Mouse (Mus musculus) hindbrain, embryonic 12.5 days (tissue): ENCODE results near the gene Umod. TPM values are rescaled to one million over a fixed set of nuclear protein-coding genes. Genes with fewer than 3 reads are reported as not detected.
A peak's percentile ranks its signal among the peaks of the same experiment; 100 is the strongest.

Source experiments
- ATAC-seq: fragments of 200-750 bp; cut with Nextera tagmentation; 2 replicates; pipeline ENCODE4 v1.8.0; 2017; ENCODE audit warnings: moderate TSS enrichment; ENCODE audit not compliant: low FRiP score
- H3K27ac ChIP-seq: fragments of 300-500 bp; sonication (generic); 2 replicates; pipeline ENCODE4 v1.5.1; 2016; ENCODE audit warnings: mild to moderate bottlenecking
- H3K27me3 ChIP-seq: fragments of 300-500 bp; sonication (generic); 2 replicates; pipeline ENCODE4 v1.6.1; 2016; ENCODE audit warnings: mild to moderate bottlenecking
- H3K36me3 ChIP-seq: fragments of 300-500 bp; sonication (generic); 2 replicates; pipeline ENCODE4 v1.6.1; 2016; ENCODE audit warnings: mild to moderate bottlenecking
- H3K4me1 ChIP-seq: fragments of 300-500 bp; sonication (generic); 2 replicates; pipeline ENCODE4 v1.6.1; 2016
- H3K4me2 ChIP-seq: fragments of 300-500 bp; sonication (generic); replicated peaks from 2 replicates; pipeline ENCODE4 v1.6.1; 2016; ENCODE audit warnings: mild to moderate bottlenecking
- H3K4me3 ChIP-seq: fragments of 300-500 bp; sonication (generic); 2 replicates; pipeline ENCODE4 v1.5.1; 2016; ENCODE audit warnings: mild to moderate bottlenecking
- H3K9ac ChIP-seq: fragments of 300-500 bp; sonication (generic); 2 replicates; pipeline ENCODE4 v1.6.1; 2016; ENCODE audit warnings: mild to moderate bottlenecking, moderate library complexity
- H3K9me3 ChIP-seq: fragments of 300-500 bp; sonication (generic); replicated peaks from 2 replicates; pipeline ENCODE4 v1.6.1; 2016; ENCODE audit warnings: mild to moderate bottlenecking
- WGBS: fragments of 180-500 bp; shearing (Covaris S2); methylation state at CpG from one replicate; pipeline ENCODE4 v1.1.7; 2016; 5-methylcytosine and 5-hydroxymethylcytosine counted together
- polyA plus RNA-seq: library from polyadenylated mRNA; unstranded; fragments of >200 nt; fragmentation: Nextera tagmentation; extraction: Ambion mirVana; gene quantifications from 2 replicates; pipeline ENCODE4 v1.2.1, GENCODE M21; 2016

Umod gene
- polyA plus RNA-seq, result not detected in 2 replicates

GRCm38 (mm10) chr7:119479256-119479655 is at the start of gene Umod:
Umod (minus strand) TSS chr7:119479282.
- H3K9ac ChIP-seq, result no peak within 1 kb of the TSS
- H3K4me2 ChIP-seq, result no peak within 1 kb of the TSS
- no peak within 1 kb of the TSS for H3K4me3 ChIP-seq
- no peaks in the 10 kb centered on the region for H3K9me3 ChIP-seq
- no peaks in the 10 kb centered on the region for H3K27me3 ChIP-seq
- H3K4me1 ChIP-seq, result no peaks in the 10 kb centered on the region
- H3K36me3 ChIP-seq, result no peaks in the 10 kb centered on the region
- no peak for ATAC-seq
- no peak within 1 kb of the TSS for H3K27ac ChIP-seq

DNA sequence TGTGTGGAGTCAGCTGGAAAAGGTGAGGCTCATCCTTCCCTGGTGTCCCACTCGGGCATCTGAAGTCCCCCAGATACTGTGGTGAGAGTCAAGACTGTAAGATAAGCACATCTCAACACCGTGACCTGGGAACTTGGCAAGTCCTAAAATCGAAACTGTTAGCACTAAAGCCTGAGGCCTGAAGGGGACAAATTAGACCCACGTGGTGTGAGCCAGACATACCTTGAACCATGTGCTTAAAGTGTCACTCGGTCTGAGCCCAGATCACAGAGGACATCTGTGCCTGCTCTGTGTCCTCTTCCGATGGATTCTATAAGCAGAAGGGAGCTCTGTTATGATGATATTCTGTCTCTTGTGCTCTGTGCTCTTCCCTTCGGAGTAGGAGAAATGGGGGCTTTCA is 49.5 kb upstream of the Umod start:
- H3K4me1 ChIP-seq, result no peaks in the 10 kb centered on the region
- H3K36me3 ChIP-seq, result no peaks in the 10 kb centered on the region
- H3K27ac ChIP-seq, result no peak overlapping the region
- ATAC-seq, result no peak
- H3K4me3 ChIP-seq, result no peak overlapping the region
- H3K9me3 ChIP-seq, result no peaks in the 10 kb centered on the region
- no peak overlapping the region for H3K9ac ChIP-seq
- 83% methylated on average over 7 of the region's 7 CpGs for WGBS
- no peaks in the 10 kb centered on the region for H3K27me3 ChIP-seq
- no peak overlapping the region for H3K4me2 ChIP-seq

GRCm38 (mm10) chr7:119527548-119527947 is 48.5 kb upstream of the Umod start:
- no peak overlapping the region for H3K4me3 ChIP-seq
- WGBS, result 78% methylated on average over 2 of the region's 2 CpGs
- H3K36me3 ChIP-seq, result no peaks in the 10 kb centered on the region
- no peak for ATAC-seq
- H3K4me1 ChIP-seq, result no peaks in the 10 kb centered on the region
- no peaks in the 10 kb centered on the region for H3K27me3 ChIP-seq
- no peak overlapping the region for H3K4me2 ChIP-seq
- H3K27ac ChIP-seq, result no peak overlapping the region
- no peaks in the 10 kb centered on the region for H3K9me3 ChIP-seq
- no peak overlapping the region for H3K9ac ChIP-seq

GRCm38 (mm10) chr7:119527135-119527534 is 48.1 kb upstream of the Umod start:
- ATAC-seq, result no peak
- no peak overlapping the region for H3K4me2 ChIP-seq
- WGBS, result 96% methylated on average over 1 of the region's 1 CpGs
- H3K9ac ChIP-seq, result no peak overlapping the region
- H3K4me3 ChIP-seq, result no peak overlapping the region
- no peaks in the 10 kb centered on the region for H3K4me1 ChIP-seq
- no peaks in the 10 kb centered on the region for H3K9me3 ChIP-seq
- H3K36me3 ChIP-seq, result no peaks in the 10 kb centered on the region
- H3K27me3 ChIP-seq, result no peaks in the 10 kb centered on the region
- no peak overlapping the region for H3K27ac ChIP-seq

DNA sequence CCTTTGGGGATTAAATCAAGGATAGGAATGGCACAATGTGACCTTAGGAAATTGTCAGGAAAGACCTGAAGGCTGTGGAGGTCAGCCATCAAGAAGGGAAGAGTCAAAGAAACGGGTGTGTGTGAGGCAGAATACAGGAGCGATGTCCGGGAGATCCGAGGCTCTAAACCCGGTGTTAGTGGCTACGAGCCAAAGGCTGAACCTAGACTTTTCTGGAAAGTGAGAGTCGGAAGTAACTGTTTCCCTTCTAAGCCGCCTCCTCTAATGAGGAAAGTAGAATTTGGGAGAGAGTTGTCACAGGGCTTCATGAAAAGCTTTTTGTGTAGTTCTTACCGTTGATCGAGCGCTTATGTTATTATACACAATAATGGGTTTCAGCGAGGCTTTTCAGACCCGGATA is 47.4 kb upstream of the Umod start:
- no peak overlapping the region for H3K9ac ChIP-seq
- H3K4me2 ChIP-seq, result no peak overlapping the region
- no peaks in the 10 kb centered on the region for H3K4me1 ChIP-seq
- no peak overlapping the region for H3K4me3 ChIP-seq
- no peak for ATAC-seq
- no peaks in the 10 kb centered on the region for H3K9me3 ChIP-seq
- H3K36me3 ChIP-seq, result no peaks in the 10 kb centered on the region
- 72% methylated on average over 13 of the region's 13 CpGs for WGBS
- H3K27me3 ChIP-seq, result no peaks in the 10 kb centered on the region
- H3K27ac ChIP-seq, result no peak overlapping the region

- no peak for ATAC-seq
- no peaks in the 10 kb centered on the region for H3K27me3 ChIP-seq
- no peak overlapping the region for H3K9ac ChIP-seq
- no peaks in the 10 kb centered on the region for H3K36me3 ChIP-seq
- no peak overlapping the region for H3K27ac ChIP-seq
- no peaks in the 10 kb centered on the region for H3K9me3 ChIP-seq
- WGBS, result 52% methylated on average over 2 of the region's 2 CpGs
- H3K4me2 ChIP-seq, result no peak overlapping the region
- no peaks in the 10 kb centered on the region for H3K4me1 ChIP-seq
- no peak overlapping the region for H3K4me3 ChIP-seq
Observed at GRCm38 (mm10) chr7:119525881-119526281, 46.8 kb upstream of the Umod start.

- WGBS, result 72% methylated on average over 4 of the region's 4 CpGs
- no peaks in the 10 kb centered on the region for H3K36me3 ChIP-seq
- no peak within 1 kb of the TSS for H3K4me2 ChIP-seq
- no peak within 1 kb of the TSS for H3K9ac ChIP-seq
- H3K27me3 ChIP-seq, result no peaks in the 10 kb centered on the region
- no peaks in the 10 kb centered on the region for H3K9me3 ChIP-seq
- no peak within 1 kb of the TSS for H3K4me3 ChIP-seq
- no peak within 1 kb of the TSS for H3K27ac ChIP-seq
- H3K4me1 ChIP-seq, result no peaks in the 10 kb centered on the region
- no peak for ATAC-seq
Observed at GRCm38 (mm10) chr7:119523389-119523788, 44.3 kb upstream of the Umod start, which contains the start of gene Pdilt. Pdilt (minus strand) TSS chr7:119523489.

GRCm38 (mm10) chr7:119522385-119522784 is 43.3 kb upstream of the Umod start:
- WGBS, result 83% methylated on average over 1 of the region's 1 CpGs
- no peak for ATAC-seq
- H3K27me3 ChIP-seq, result no peaks in the 10 kb centered on the region
- no peak overlapping the region for H3K9ac ChIP-seq
- H3K36me3 ChIP-seq, result no peaks in the 10 kb centered on the region
- no peak overlapping the region for H3K4me3 ChIP-seq
- H3K4me2 ChIP-seq, result no peak overlapping the region
- H3K27ac ChIP-seq, result no peak overlapping the region
- no peaks in the 10 kb centered on the region for H3K4me1 ChIP-seq
- no peaks in the 10 kb centered on the region for H3K9me3 ChIP-seq

- Histone ChIP-seq H3K4me3 (no peak overlapping the region), H3K9ac (no peak overlapping the region), H3K4me1 (no peaks in the 10 kb centered on the region), H3K36me3 (no peaks in the 10 kb centered on the region), H3K27ac (no peak overlapping the region), H3K4me2 (no peak overlapping the region), H3K9me3 (no peaks in the 10 kb centered on the region), H3K27me3 (no peaks in the 10 kb centered on the region)
- WGBS, result 84% methylated on average over 3 of the region's 3 CpGs
- ATAC-seq, result no peak
Observed at GRCm38 (mm10) chr7:119521816-119522215, 42.7 kb upstream of the Umod start.

DNA sequence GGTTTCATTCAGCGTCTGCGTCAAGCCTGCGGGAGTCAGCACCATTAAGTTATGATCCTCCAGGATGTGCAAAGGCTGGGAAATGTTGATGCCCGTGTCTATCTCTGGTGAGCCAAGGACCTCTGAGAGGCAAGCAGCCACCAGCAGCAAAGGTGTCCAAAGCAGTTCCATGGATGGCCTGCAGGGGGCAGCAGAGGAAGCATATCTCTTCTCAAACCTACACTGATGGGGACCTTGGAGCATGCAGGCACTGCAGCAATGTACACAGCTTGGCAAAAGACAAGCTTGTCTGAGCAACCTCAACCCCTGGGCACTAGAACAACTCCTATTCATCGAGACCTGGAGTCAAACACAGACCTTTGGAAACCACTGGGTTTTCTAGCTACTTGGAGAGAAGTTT is 40.6 kb upstream of the Umod start:
- H3K36me3 ChIP-seq, result no peaks in the 10 kb centered on the region
- ATAC-seq, result no peak

GRCm38 (mm10) chr7:119519163-119519562 is 40.1 kb upstream of the Umod start, which contains the start of gene Acsm5:
Acsm5 (plus strand) TSS chr7:119519463.
- no peaks in the 10 kb centered on the region for H3K4me1 ChIP-seq
- H3K36me3 ChIP-seq, result no peaks in the 10 kb centered on the region
- no peaks in the 10 kb centered on the region for H3K9me3 ChIP-seq
- H3K27ac ChIP-seq, result no peak within 1 kb of the TSS
- H3K4me3 ChIP-seq, result no peak within 1 kb of the TSS
- no peak within 1 kb of the TSS for H3K4me2 ChIP-seq
- H3K9ac ChIP-seq, result no peak within 1 kb of the TSS
- H3K27me3 ChIP-seq, result no peaks in the 10 kb centered on the region
- no peak for ATAC-seq
- 72% methylated on average over 5 of the region's 5 CpGs for WGBS

More for the DNA sequence above, 40.6 kb upstream of the Umod start:
- Histone ChIP-seq H3K4me1 (no peaks in the 10 kb centered on the region), H3K4me2 (no peak overlapping the region), H3K9me3 (no peaks in the 10 kb centered on the region), H3K9ac (no peak overlapping the region), H3K27me3 (no peaks in the 10 kb centered on the region), H3K4me3 (no peak overlapping the region), H3K27ac (no peak overlapping the region)
- 48% methylated on average over 5 of the region's 5 CpGs for WGBS

DNA sequence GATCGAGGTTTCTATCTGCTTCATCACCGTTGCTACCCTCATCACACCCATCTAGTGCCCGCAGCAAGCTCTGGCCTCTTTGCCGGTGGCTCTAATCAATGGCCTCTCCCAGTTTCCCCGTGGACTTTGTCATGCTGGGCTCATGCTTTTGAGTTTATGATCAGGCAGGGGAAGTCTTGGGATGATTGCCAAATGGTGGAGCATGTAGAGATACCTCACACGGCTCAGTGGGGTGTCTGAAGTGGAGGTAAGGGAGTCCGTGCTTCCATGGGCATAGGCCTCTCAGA is 37.1 kb upstream of the Umod start:
- Histone ChIP-seq H3K27me3 (no peaks in the 10 kb centered on the region), H3K27ac (no peak overlapping the region), H3K9me3 (no peaks in the 10 kb centered on the region), H3K4me3 (no peak overlapping the region), H3K9ac (no peak overlapping the region), H3K4me2 (no peak overlapping the region), H3K4me1 (no peaks in the 10 kb centered on the region), H3K36me3 (no peaks in the 10 kb centered on the region)
- no peak for ATAC-seq
- 83% methylated on average over 7 of the region's 7 CpGs for WGBS

DNA sequence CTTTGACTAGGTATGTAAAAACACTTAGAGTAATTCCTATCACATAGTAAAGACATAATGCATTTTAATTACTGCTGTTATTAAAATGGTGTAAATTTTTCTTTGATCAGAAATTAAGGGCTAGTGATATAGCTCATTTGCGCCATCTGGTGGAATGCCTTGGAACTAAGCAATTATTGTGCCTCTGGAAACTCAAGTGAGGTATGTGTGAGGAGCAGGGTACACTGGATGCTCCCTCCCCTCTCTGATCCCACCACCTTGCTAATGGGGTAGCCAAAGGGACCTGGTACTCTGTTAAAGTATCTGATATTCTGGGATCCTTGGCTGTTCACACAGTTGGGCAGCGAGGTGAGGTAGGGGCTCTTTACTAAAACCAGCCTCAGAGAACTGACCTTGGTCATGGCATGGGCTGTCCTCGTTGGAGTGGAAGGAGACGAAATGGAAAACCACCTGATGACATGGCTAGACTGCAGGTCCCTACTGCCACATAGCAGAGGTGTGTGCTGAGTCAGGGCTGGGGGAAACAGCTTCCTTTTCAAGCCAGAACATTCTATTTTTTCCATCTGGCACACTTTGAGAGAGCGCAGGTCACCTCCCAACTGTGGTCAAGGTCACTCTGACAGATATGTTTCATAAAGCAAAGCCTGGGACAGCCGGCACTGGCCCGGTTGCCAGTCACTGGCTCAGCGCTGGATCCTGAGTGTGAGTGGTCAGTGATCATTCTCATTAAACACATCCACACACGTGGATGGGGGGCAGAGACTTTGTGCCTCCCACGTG is 36.6 kb upstream of the Umod start:
- no peaks in the 10 kb centered on the region for H3K36me3 ChIP-seq
- no peak overlapping the region for H3K4me3 ChIP-seq
- ATAC-seq, result peak; percentile 16; the same call in 1 of the 2 replicates
- no peak overlapping the region for H3K4me2 ChIP-seq
- H3K27me3 ChIP-seq, result no peaks in the 10 kb centered on the region
- H3K9ac ChIP-seq, result no peak overlapping the region
- 68% methylated on average over 10 of the region's 10 CpGs for WGBS
- H3K4me1 ChIP-seq, result no peaks in the 10 kb centered on the region
- no peaks in the 10 kb centered on the region for H3K9me3 ChIP-seq
- H3K27ac ChIP-seq, result no peak overlapping the region
